Mouse (Mus musculus) liver, embryonic 13.5 days (tissue): ENCODE data around the gene Vti1a. TPM values are rescaled to one million over a fixed set of nuclear protein-coding genes. Genes with fewer than 3 reads are reported as not detected.

Experiments used
- ATAC-seq: fragments of 200-750 bp; cut with Nextera tagmentation; 2 replicates; pipeline ENCODE4 v1.8.0; 2017; ENCODE audit warnings: low read depth, mild to moderate bottlenecking, moderate number of reproducible peaks, moderate library complexity
- DNase-seq: peaks from one replicate; pipeline ENCODE4 v3.0.0; 2022
- H3K27ac ChIP-seq: fragments of 300-500 bp; sonication (generic); 2 replicates; pipeline ENCODE4 v1.5.1; 2015; ENCODE audit warnings: moderate library complexity, mild to moderate bottlenecking, inconsistent platforms
- H3K27me3 ChIP-seq: fragments of 300-500 bp; sonication (generic); 2 replicates; pipeline ENCODE4 v1.6.1; 2015; ENCODE audit warnings: mild to moderate bottlenecking, inconsistent platforms
- H3K36me3 ChIP-seq: fragments of 300-500 bp; sonication (generic); 2 replicates; pipeline ENCODE4 v1.6.1; 2015; ENCODE audit warnings: mild to moderate bottlenecking, inconsistent platforms
- H3K4me1 ChIP-seq: fragments of 300-500 bp; sonication (generic); replicated peaks from 2 replicates; pipeline ENCODE4 v1.6.1; 2015; ENCODE audit warnings: inconsistent platforms
- H3K4me2 ChIP-seq: fragments of 300-500 bp; sonication (generic); 2 replicates; pipeline ENCODE4 v1.6.1; 2015; ENCODE audit warnings: inconsistent platforms, mild to moderate bottlenecking, moderate library complexity
- H3K4me3 ChIP-seq: fragments of 300-500 bp; sonication (generic); replicated peaks from 2 replicates; pipeline ENCODE4 v1.5.1; 2015; ENCODE audit warnings: mild to moderate bottlenecking, inconsistent platforms
- H3K9ac ChIP-seq: fragments of 300-500 bp; sonication (generic); 2 replicates; pipeline ENCODE4 v1.6.1; 2015; ENCODE audit warnings: mild to moderate bottlenecking, inconsistent platforms
- H3K9me3 ChIP-seq: fragments of 300-500 bp; sonication (generic); replicated peaks from 2 replicates; pipeline ENCODE4 v1.6.1; 2016; ENCODE audit warnings: inconsistent platforms
- WGBS: fragments of 180-500 bp; shearing (Covaris S2); methylation state at CpG from one replicate; pipeline ENCODE4 v1.1.7; 2015; ENCODE audit not compliant: insufficient replicate concordance; 5-methylcytosine and 5-hydroxymethylcytosine counted together
- polyA plus RNA-seq: library from polyadenylated mRNA; unstranded; fragments of >200 nt; fragmentation: Nextera tagmentation; extraction: Ambion mirVana; gene quantifications from 2 replicates; pipeline ENCODE4 v1.2.1, GENCODE M21; 2015

Gene Vti1a
- polyA plus RNA-seq, 1 experiment from 2014 or later, result 16.7 TPM

GRCm38 (mm10) chr19:55588948-55589896 lies 273.1 kb downstream of the Vti1a start:
- no peak overlapping the region for H3K4me2 ChIP-seq
- no peak overlapping the region for H3K27ac ChIP-seq
- WGBS, result 67% methylated on average over 16 of the region's 16 CpGs
- ATAC-seq (no peak), DNase-seq (no peak)
- H3K9ac ChIP-seq, result no peak overlapping the region
- H3K36me3 ChIP-seq, result no peaks in the 10 kb centered on the region
- H3K4me1 ChIP-seq, result peaks cover 5% of the 10 kb centered on the region; the same call in 1 of the 2 replicates
- H3K9me3 ChIP-seq, result no peaks in the 10 kb centered on the region
- H3K27me3 ChIP-seq, result no peaks in the 10 kb centered on the region
- no peak overlapping the region for H3K4me3 ChIP-seq

GRCm38 (mm10) chr19:55592876-55593691 lies 277.0 kb downstream of the Vti1a start:
- no peak overlapping the region for H3K9ac ChIP-seq
- no peak overlapping the region for H3K27ac ChIP-seq
- 67% methylated on average over 26 of the region's 26 CpGs for WGBS
- H3K9me3 ChIP-seq, result no peaks in the 10 kb centered on the region
- no peaks in the 10 kb centered on the region for H3K27me3 ChIP-seq
- no peaks in the 10 kb centered on the region for H3K36me3 ChIP-seq
- no peak overlapping the region for H3K4me3 ChIP-seq
- H3K4me1 ChIP-seq, result peaks cover 34% of the 10 kb centered on the region
- H3K4me2 ChIP-seq, result no peak overlapping the region
- ATAC-seq (peak; percentile 28; the same call in 1 of the 2 replicates), DNase-seq (no peak)

GRCm38 (mm10) chr19:55593729-55594444 lies 277.8 kb downstream of the Vti1a start:
- ATAC-seq (no peak), DNase-seq (no peak)
- H3K27me3 ChIP-seq, result no peaks in the 10 kb centered on the region
- 79% methylated on average over 16 of the region's 16 CpGs for WGBS
- no peak overlapping the region for H3K27ac ChIP-seq
- H3K4me1 ChIP-seq, result peaks cover 40% of the 10 kb centered on the region
- H3K9me3 ChIP-seq, result no peaks in the 10 kb centered on the region
- H3K36me3 ChIP-seq, result no peaks in the 10 kb centered on the region
- H3K4me3 ChIP-seq, result no peak overlapping the region
- H3K4me2 ChIP-seq, result no peak overlapping the region
- no peak overlapping the region for H3K9ac ChIP-seq

GRCm38 (mm10) chr19:55594451-55594850 lies 278.4 kb downstream of the Vti1a start:
- no peaks in the 10 kb centered on the region for H3K9me3 ChIP-seq
- DNase-seq, result no peak
- ATAC-seq, result no peak
- no peaks in the 10 kb centered on the region for H3K27me3 ChIP-seq
- WGBS, result 70% methylated on average over 3 of the region's 3 CpGs
- no peak overlapping the region for H3K27ac ChIP-seq
- H3K4me3 ChIP-seq, result no peak overlapping the region
- peaks cover 40% of the 10 kb centered on the region for H3K4me1 ChIP-seq
- no peak overlapping the region for H3K4me2 ChIP-seq
- no peaks in the 10 kb centered on the region for H3K36me3 ChIP-seq
- H3K9ac ChIP-seq, result no peak overlapping the region

- Histone ChIP-seq H3K4me3 (no peak overlapping the region), H3K9ac (no peak overlapping the region), H3K36me3 (no peaks in the 10 kb centered on the region), H3K4me1 (peaks cover 40% of the 10 kb centered on the region), H3K27me3 (no peaks in the 10 kb centered on the region), H3K9me3 (no peaks in the 10 kb centered on the region), H3K4me2 (no peak overlapping the region), H3K27ac (peak overlapping the region; percentile 68)
- peak; percentile 58 for ATAC-seq
- WGBS, result 35% methylated on average over 9 of the region's 9 CpGs
- no peak for DNase-seq
Observed at GRCm38 (mm10) chr19:55595945-55596649, 280.0 kb downstream of the Vti1a start.

- Histone ChIP-seq H3K4me2 (no peak overlapping the region), H3K36me3 (no peaks in the 10 kb centered on the region), H3K4me1 (peaks cover 38% of the 10 kb centered on the region), H3K4me3 (no peak overlapping the region), H3K27ac (peak overlapping the region; percentile 68), H3K9me3 (no peaks in the 10 kb centered on the region), H3K9ac (no peak overlapping the region), H3K27me3 (no peaks in the 10 kb centered on the region)
- 64% methylated on average over 6 of the region's 6 CpGs for WGBS
- ATAC-seq, result no peak
- DNase-seq, result no peak
Observed at GRCm38 (mm10) chr19:55596804-55597203, 280.7 kb downstream of the Vti1a start.

GRCm38 (mm10) chr19:55597296-55597695 lies 281.2 kb downstream of the Vti1a start:
- 69% methylated on average over 2 of the region's 2 CpGs for WGBS
- Histone ChIP-seq H3K4me2 (no peak overlapping the region), H3K4me1 (peaks cover 38% of the 10 kb centered on the region), H3K27me3 (no peaks in the 10 kb centered on the region), H3K36me3 (no peaks in the 10 kb centered on the region), H3K4me3 (no peak overlapping the region), H3K9me3 (no peaks in the 10 kb centered on the region), H3K9ac (no peak overlapping the region), H3K27ac (no peak overlapping the region)
- ATAC-seq (no peak), DNase-seq (no peak)

GRCm38 (mm10) chr19:55597951-55598350 lies 281.9 kb downstream of the Vti1a start:
- H3K27ac ChIP-seq, result no peak overlapping the region
- peaks cover 38% of the 10 kb centered on the region for H3K4me1 ChIP-seq
- ATAC-seq (no peak), DNase-seq (no peak)
- no peak overlapping the region for H3K9ac ChIP-seq
- H3K36me3 ChIP-seq, result no peaks in the 10 kb centered on the region
- H3K4me3 ChIP-seq, result no peak overlapping the region
- H3K27me3 ChIP-seq, result no peaks in the 10 kb centered on the region
- no peak overlapping the region for H3K4me2 ChIP-seq
- H3K9me3 ChIP-seq, result no peaks in the 10 kb centered on the region
- WGBS, result 81% methylated on average over 12 of the region's 12 CpGs

GRCm38 (mm10) chr19:55599124-55599523 lies 283.0 kb downstream of the Vti1a start:
- H3K4me3 ChIP-seq, result no peak overlapping the region
- no peak overlapping the region for H3K9ac ChIP-seq
- H3K27ac ChIP-seq, result no peak overlapping the region
- no peaks in the 10 kb centered on the region for H3K36me3 ChIP-seq
- H3K4me1 ChIP-seq, result peaks cover 38% of the 10 kb centered on the region
- no peaks in the 10 kb centered on the region for H3K9me3 ChIP-seq
- no peak for DNase-seq
- no peak overlapping the region for H3K4me2 ChIP-seq
- ATAC-seq, result no peak
- no peaks in the 10 kb centered on the region for H3K27me3 ChIP-seq
- WGBS, result 59% methylated on average over 6 of the region's 6 CpGs

GRCm38 (mm10) chr19:55607725-55608124 lies 291.6 kb downstream of the Vti1a start:
- Histone ChIP-seq H3K27me3 (no peaks in the 10 kb centered on the region), H3K4me1 (peaks cover 17% of the 10 kb centered on the region), H3K9me3 (no peaks in the 10 kb centered on the region), H3K9ac (no peak overlapping the region), H3K27ac (no peak overlapping the region), H3K4me2 (no peak overlapping the region), H3K36me3 (no peaks in the 10 kb centered on the region), H3K4me3 (no peak overlapping the region)
- DNase-seq (no peak), ATAC-seq (no peak)
- 82% methylated on average over 10 of the region's 10 CpGs for WGBS
